Mouse (Mus musculus) heart, adult 8-10 months (tissue): ENCODE measurements around the gene Pik3ap1. TPM values are rescaled to one million over a fixed set of nuclear protein-coding genes. Genes with fewer than 3 reads are reported as not detected.
"Not testable (repeated sequence)": the region's sequence is repeated elsewhere in the genome, so short reads cannot be mapped to it uniquely, and the experiment has no call there.

Experiments
- DNase-seq: peaks from one replicate; pipeline ENCODE4 v3.0.0; 2022; ENCODE audit warnings: low spot score
- total RNA-seq, 4 experiments: library from RNA; stranded (reverse); gene quantifications; 2 replicates each; pipeline ENCODE4 v1.2.4; 2022

The Pik3ap1 gene
- total RNA-seq = 1 to 10 TPM; 1.1 to 1.7 (median 1.5) TPM

DNA sequence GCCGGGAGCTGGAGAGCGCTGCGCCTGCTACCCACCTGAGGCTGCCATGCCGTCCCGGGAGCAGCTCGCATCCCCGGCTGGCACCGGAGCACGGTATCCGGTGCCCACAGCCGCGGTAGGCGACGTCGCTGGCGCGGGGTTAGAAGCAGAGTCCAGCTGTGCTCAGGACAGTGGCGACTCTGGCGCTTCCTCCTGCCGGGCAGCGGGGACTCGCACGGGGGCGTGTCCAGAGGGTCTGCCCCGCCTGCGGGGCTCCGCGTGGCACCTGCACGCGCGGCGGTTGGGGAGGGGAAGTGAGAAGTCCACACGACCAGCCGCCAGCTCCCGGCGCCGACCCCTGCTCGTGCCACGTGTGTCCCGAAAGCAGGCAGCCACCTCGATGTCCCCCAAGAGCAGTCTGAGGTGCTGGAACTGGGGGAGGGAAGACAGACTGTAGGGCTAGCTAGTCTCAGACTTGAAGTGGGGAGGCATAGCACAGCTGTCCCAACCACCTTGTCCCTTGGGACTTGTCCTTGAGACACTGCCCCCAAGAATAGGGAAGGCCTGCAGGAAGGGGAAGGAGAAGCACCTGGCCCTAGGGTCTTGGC is at the start of gene Pik3ap1:
Gene Pik3ap1 (minus strand): TSS at position 181 of the 587 bp plus-strand sequence.
- no peak for DNase-seq

GRCm38 (mm10) chr19:41431512-41432164 is 46.7 kb upstream of the Pik3ap1 start:
- not testable (repeated sequence) for DNase-seq

DNA sequence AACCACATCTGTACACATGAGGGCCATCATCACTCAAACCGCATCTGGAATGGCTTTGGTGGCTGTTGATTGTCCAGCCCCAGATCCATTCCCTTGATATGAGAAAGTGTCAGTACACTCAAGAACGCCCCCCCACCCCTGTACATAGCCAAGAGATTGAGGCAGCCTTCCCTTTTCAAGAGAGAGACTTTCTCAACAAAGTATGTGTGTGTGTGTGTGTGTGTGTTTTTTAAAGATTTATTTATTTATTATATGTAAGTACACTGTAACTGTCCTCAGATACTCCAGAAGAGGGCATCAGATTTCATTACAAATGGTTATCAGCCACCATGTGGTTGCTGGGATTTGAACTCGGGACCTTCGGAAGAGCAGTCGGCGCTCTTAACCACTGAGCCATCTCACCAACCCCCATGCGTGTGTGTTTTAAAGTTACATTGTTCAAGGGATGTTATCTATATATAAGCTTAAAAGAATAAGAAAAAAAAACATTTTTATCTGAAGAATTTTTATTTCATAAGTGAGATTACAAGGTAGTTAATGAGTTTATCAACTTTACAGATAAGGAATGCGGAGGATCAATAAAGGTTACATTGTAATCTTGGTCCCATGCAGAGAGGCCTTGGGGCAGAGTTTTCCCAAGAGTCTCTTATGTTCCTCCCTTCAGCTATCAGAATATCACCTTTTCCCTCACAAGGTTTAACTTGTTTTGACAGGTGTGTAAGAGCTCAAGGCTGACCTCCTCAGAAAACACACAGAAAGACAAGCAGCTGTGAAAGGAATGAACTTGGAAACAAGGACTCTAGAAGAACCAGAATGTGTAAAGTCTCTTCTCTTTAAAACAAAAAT is 41.2 kb upstream of the Pik3ap1 start:
- DNase-seq = not testable (repeated sequence)

DNA sequence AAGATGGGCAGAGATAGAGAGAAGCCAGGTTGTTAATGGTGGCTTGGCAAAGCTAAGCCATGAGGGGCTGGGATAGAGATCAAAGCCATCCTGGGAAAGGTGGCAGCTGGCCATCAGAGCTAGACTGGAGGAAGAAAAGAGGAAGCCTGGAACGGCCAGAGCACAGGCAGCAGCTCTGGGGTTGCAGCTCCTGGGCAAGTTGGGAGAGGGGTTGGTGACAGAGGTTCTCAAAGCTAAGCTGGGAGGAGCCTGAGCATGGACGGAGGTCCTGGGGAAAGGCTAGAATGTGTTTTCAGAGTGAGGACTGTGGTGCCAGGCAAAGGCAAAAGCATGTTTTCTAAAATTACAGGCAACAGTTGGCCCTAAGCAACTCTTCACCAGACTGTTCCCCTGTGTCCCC is 36.4 kb upstream of the Pik3ap1 start:
- no peak for DNase-seq

GRCm38 (mm10) chr19:41418786-41419185 is 33.9 kb upstream of the Pik3ap1 start:
- no peak for DNase-seq

GRCm38 (mm10) chr19:41417995-41418394 is 33.1 kb upstream of the Pik3ap1 start:
- DNase-seq = no peak

DNA sequence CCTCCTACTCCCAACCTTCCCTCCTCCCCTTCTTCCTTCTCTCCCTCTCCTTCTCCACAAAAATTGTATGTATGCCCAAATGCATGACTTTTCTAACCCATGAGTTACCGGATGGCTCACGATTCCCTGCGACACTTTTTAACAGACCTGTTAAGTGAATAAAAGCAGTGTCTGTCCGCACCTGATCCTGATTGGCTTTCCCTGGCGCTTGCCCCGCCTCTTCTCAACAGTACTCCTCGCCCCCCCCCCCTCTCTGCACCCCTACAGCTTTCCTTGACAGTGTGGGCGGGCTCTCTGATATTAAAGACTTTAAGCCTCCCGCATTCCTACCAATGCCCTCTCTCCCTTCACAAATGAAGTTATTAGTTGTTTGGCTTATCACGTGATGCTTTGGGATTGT is 31.3 kb upstream of the Pik3ap1 start:
- DNase-seq = no peak

DNA sequence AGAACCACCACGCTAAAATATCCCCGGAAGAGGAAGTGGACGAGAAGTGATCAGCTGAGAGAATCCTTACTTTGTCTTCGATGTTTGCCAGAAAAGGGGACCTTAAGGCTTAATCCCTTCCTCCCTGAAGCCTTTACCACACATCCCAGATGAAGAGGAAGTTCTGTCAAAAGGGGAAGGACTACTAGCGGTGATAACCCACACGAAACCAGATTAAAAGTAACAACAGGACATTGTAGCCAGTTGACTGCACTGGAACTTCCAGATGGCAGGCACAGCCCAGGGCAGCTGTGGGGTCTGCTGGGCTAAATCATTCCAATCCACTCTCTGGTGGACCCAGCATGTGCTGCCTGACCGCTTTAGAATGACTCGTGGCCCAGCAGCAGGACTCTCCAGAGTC is 17.7 kb upstream of the Pik3ap1 start:
- DNase-seq = peak; percentile 13

DNA sequence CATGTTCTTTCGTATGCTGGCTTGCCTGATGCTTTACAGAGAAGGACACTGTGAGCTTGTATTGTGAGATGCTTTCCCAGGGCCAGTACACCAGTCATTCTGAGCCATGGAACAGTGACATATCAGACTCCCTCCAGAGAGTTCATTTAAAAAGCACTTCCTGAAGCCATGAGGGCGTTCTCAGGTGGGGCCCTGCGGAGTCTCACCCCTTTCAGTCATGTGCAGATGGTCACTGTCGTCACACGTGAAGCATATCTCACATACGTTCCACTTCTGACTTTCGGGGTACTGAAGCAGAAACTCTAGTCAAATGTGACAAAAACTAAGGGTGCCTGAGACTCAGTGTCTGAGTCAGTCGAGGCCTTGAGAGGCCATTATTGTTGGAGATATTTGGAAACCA is 6.0 kb upstream of the Pik3ap1 start:
- DNase-seq = no peak

DNA sequence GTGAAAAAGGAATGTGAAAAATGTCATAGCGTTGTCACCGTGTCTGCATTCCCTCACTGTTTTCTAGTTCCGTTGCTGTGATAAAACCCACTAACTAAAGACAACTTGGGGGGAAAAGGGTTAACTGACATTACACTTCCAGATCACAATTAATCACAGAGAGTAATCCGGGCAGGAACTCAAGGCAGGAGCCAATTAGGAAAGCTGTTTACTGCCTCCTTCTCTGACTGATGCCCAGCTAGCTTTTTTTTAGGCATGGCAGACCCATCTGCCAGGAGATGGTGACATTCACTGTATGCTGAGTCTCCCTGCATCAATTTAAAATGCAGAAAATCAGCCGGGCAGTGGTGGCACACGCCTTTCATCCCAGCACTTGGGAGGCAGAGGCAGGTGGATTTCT is 4.4 kb upstream of the Pik3ap1 start:
- no peak for DNase-seq

GRCm38 (mm10) chr19:41388242-41388641 is 3.3 kb upstream of the Pik3ap1 start:
- DNase-seq = no peak

- DNase-seq = no peak
Observed at GRCm38 (mm10) chr19:41387262-41387661, 2.4 kb upstream of the Pik3ap1 start.

- DNase-seq = no peak
Observed at GRCm38 (mm10) chr19:41384406-41384851, 473 bp downstream of the Pik3ap1 start.

- no peak for DNase-seq
Observed at GRCm38 (mm10) chr19:41382391-41382978, 2.4 kb downstream of the Pik3ap1 start.

GRCm38 (mm10) chr19:41381581-41382239 is 3.2 kb downstream of the Pik3ap1 start:
- no peak for DNase-seq

DNA sequence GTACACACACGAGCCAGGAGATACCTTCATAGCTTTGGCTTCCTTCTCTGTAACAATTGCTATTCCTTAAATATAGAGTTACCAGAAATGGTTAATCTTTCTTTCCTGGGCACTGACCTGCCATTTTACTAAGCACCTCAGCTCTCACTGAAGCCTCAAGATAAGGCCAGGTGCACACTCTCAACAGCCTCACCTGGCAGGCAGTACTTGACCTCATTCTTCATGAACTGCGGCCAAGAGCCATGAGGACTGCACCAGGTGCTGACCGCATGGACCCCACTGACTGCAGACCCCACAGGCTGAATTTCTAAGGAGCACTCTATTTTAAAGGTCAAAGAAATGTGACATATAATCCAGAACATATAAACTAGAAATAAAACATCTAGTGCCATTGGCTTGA is 5.7 kb downstream of the Pik3ap1 start:
- no peak for DNase-seq

- no peak for DNase-seq
Observed at GRCm38 (mm10) chr19:41375791-41376190, 9.1 kb downstream of the Pik3ap1 start.

DNA sequence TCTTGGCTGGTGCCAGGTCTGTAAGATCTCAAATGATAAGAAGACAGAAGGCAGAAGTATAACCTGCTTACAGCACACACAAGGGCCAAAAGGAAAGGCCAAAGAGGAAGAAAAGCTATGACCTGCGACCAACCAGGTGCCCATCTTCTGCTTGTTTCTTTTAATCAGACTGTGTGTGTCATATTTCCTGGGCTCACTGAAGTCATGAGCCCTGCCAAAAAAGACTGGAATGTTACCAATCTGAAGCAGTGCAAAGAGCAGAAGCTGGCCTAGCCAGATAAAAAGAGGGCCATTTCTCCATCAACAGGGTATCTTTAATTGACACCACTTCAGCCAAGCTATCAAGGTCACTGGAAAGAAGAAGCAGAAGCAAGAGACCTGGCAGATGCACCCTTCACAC is 9.8 kb downstream of the Pik3ap1 start:
- DNase-seq = no peak

GRCm38 (mm10) chr19:41374658-41375057 is 10.2 kb downstream of the Pik3ap1 start:
- no peak for DNase-seq

DNA sequence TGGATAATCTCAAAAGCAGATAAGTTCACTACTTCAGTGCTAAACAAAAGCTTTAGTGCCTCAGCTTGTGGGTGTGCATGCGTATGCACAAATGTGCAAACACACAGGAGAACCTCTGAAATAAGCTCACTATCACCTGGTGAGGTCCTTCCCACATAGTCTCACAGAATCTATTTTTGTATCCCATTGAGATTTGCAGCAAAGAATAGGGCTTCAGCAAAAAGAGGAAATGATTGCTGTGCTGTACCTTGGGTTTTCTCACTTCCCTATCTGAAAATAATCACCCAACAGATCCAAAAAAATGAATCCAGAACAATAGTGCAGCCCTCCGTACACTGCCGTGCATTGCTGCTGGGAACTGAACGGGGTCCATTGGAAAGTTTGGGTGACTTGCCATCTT is 12.6 kb downstream of the Pik3ap1 start:
- no peak for DNase-seq

GRCm38 (mm10) chr19:41371373-41371772 is 13.5 kb downstream of the Pik3ap1 start:
- no peak for DNase-seq
